Mouse (Mus musculus) cerebellum, postnatal 4 days (tissue): Measurements from ENCODE around the gene Pum1.
A peak's percentile ranks its signal among the peaks of the same experiment; 100 is the strongest.
"Not testable (repeated sequence)": the region's sequence is repeated elsewhere in the genome, so short reads cannot be mapped to it uniquely, and the experiment has no call there.

Experiments
- DNase-seq, 2 experiments: peaks; one replicate each; pipeline ENCODE4 v3.0.0; 2022; ENCODE audit warnings: low spot score in 2 of 2, mixed read lengths in 1 of 2

The Pum1 gene

GRCm38 (mm10) chr4:130662979-130663725 lies at the start of gene Pum1:
Gene Pum1 (plus strand): TSS chr4:130663321.
- peak; percentile 76 to 93 for DNase-seq

- DNase-seq = peak in 1 of 2 experiments; percentile 18
These were observed 33.7 kb upstream of the Pum1 start for GRCm38 (mm10) chr4:130629391-130629790.

- DNase-seq = no peak
These were observed 32.8 kb upstream of the Pum1 start for GRCm38 (mm10) chr4:130630232-130630847.

GRCm38 (mm10) chr4:130635076-130635475 lies 28.0 kb upstream of the Pum1 start:
- not testable (repeated sequence) for DNase-seq

GRCm38 (mm10) chr4:130636761-130637160 lies 26.4 kb upstream of the Pum1 start:
- DNase-seq = no peak

GRCm38 (mm10) chr4:130637488-130638422 lies 25.4 kb upstream of the Pum1 start:
- DNase-seq = no peak

GRCm38 (mm10) chr4:130640031-130640717 lies 22.9 kb upstream of the Pum1 start:
- DNase-seq = no peak

GRCm38 (mm10) chr4:130642468-130642867 lies 20.7 kb upstream of the Pum1 start:
- DNase-seq = no peak

GRCm38 (mm10) chr4:130645426-130645825 lies 17.7 kb upstream of the Pum1 start:
- no peak for DNase-seq

GRCm38 (mm10) chr4:130651286-130651685 lies 11.8 kb upstream of the Pum1 start:
- DNase-seq = no peak

- no peak for DNase-seq
These were observed 10.6 kb upstream of the Pum1 start for GRCm38 (mm10) chr4:130652546-130652945.

GRCm38 (mm10) chr4:130657820-130658565 lies 5.1 kb upstream of the Pum1 start:
- no peak for DNase-seq

GRCm38 (mm10) chr4:130659470-130659869 lies 3.7 kb upstream of the Pum1 start:
- DNase-seq = no peak

- DNase-seq = no peak
These were observed 3.0 kb upstream of the Pum1 start for GRCm38 (mm10) chr4:130660106-130660505.

GRCm38 (mm10) chr4:130661151-130661550 lies 2.0 kb upstream of the Pum1 start:
- no peak for DNase-seq

- DNase-seq = not testable (repeated sequence)
These were observed 816 bp upstream of the Pum1 start for GRCm38 (mm10) chr4:130662305-130662704.

GRCm38 (mm10) chr4:130663810-130664401 lies 785 bp downstream of the Pum1 start:
- peak in 1 of 2 experiments; percentile 40 for DNase-seq

GRCm38 (mm10) chr4:130664414-130665029 lies 1.4 kb downstream of the Pum1 start:
- no peak for DNase-seq

GRCm38 (mm10) chr4:130665176-130665575 lies 2.1 kb downstream of the Pum1 start:
- no peak for DNase-seq

GRCm38 (mm10) chr4:130667686-130668085 lies 4.6 kb downstream of the Pum1 start:
- DNase-seq = no peak
